8 mouse cellular contexts compared by ENCODE assay signal in the genomic region with DNA sequence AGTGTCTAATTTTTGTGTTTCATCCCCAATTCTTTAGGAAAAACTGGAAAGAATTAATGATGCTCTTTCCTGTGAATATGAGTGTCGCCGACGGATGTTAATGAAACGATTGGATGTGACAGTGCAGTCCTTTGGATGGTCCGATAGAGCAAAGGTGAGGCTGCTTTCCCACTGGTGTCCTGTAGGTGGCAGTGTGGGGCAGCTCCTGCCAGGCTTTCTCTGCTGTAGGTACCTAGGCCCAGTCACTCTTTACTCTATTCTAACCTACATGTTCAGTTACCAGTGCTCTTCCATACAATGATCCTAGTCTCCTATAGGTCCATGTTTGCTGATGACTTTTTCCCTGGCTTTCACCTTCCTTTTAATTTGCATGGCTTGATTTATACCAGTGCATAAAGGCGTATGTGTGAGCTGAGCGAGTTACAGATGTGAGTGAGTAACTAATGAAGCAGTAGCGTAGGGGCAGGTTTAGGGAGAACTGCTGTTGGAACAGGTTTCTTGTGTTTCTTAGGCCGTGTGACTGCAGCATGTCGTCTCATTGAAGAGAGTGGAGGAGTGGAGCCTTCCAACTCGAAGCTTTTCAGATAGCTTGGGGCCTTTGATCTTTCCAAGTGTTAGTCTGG. TPM values are rescaled to one million over a fixed set of nuclear protein-coding genes. Genes with fewer than 3 reads are reported as not detected.
DNase-seq lines count a peak whose midpoint lies in the region; ATAC-seq and TF ChIP-seq lines count a peak whose summit lies in the region.

No protein-coding gene starts in this region.

- no peaks in the 10 kb centered on the region for H3K27me3 ChIP-seq in kidney, embryonic 15.5 days
- H3K27me3 ChIP-seq in liver, embryonic 12.5 days (replicated peaks): no peaks in the 10 kb centered on the region
- no peaks in the 10 kb centered on the region for H3K27me3 ChIP-seq in neural tube, embryonic 12.5 days (replicated peaks)
- no peaks in the 10 kb centered on the region for H3K27me3 ChIP-seq in stomach, postnatal 0 days (ENCODE audit: control insufficient read depth, insufficient read depth, low read length)

- no peak overlapping the region for H3K4me2 ChIP-seq in kidney, embryonic 15.5 days
- H3K4me2 ChIP-seq in liver, embryonic 12.5 days: no peak overlapping the region
- H3K4me2 ChIP-seq in neural tube, embryonic 12.5 days (replicated peaks): no peak overlapping the region
- H3K4me2 ChIP-seq in stomach, postnatal 0 days (replicated peaks; ENCODE audit: low read depth): no peak overlapping the region

- peak; percentile 96 for TF ChIP-seq CTCF in stomach, postnatal 0 days (IDR thresholded peaks at IDR 0.05; ENCODE audit: low read depth)

- no peak overlapping the region for H3K27ac ChIP-seq in kidney, embryonic 15.5 days
- no peak overlapping the region for H3K27ac ChIP-seq in liver, embryonic 12.5 days
- no peak overlapping the region for H3K27ac ChIP-seq in neural tube, embryonic 12.5 days
- no peak overlapping the region for H3K27ac ChIP-seq in stomach, postnatal 0 days (replicated peaks)

- H3K36me3 ChIP-seq in kidney, embryonic 15.5 days: peaks cover 64% of the 10 kb centered on the region
- H3K36me3 ChIP-seq in liver, embryonic 12.5 days: peaks cover 52% of the 10 kb centered on the region
- peaks cover 37% of the 10 kb centered on the region for H3K36me3 ChIP-seq in neural tube, embryonic 12.5 days
- H3K36me3 ChIP-seq in stomach, postnatal 0 days (ENCODE audit: control insufficient read depth, insufficient read depth, low read length): peaks cover 4% of the 10 kb centered on the region; the same call in 1 of the 2 replicates

- DNase-seq in CD4-positive helper T cell, adult 2 months (ENCODE audit: low read depth, low spot score): peak; percentile 68
- peak; percentile 83 for DNase-seq in adrenal gland, postnatal 10 days
- peak; percentile 23 for DNase-seq in embryo, embryonic 11.5 days (ENCODE audit: low read depth, low spot score)
- peak; percentile 31 to 43 for DNase-seq in gastrocnemius, postnatal 4 days (ENCODE audit: low spot score in 2 of 2)
- DNase-seq in stomach, postnatal 0 days (ENCODE audit: low spot score): peak; percentile 64

- H3K4me3 ChIP-seq in kidney, embryonic 15.5 days (replicated peaks): no peak overlapping the region
- no peak overlapping the region for H3K4me3 ChIP-seq in liver, embryonic 12.5 days
- no peak overlapping the region for H3K4me3 ChIP-seq in neural tube, embryonic 12.5 days
- no peak overlapping the region for H3K4me3 ChIP-seq in stomach, postnatal 0 days (ENCODE audit: low read depth, low read length)

- 74% methylated on average over 11 of the region's 11 CpGs for WGBS in kidney, embryonic 15.5 days
- WGBS in liver, embryonic 12.5 days (ENCODE audit: insufficient replicate concordance): 65% methylated on average over 11 of the region's 11 CpGs
- WGBS in neural tube, embryonic 12.5 days: 79% methylated on average over 11 of the region's 11 CpGs
- WGBS in stomach, postnatal 0 days: 69% methylated on average over 11 of the region's 11 CpGs

- no peak for TF ChIP-seq EP300 in stomach, postnatal 0 days (optimal IDR thresholded peaks at IDR 0.05)

- ATAC-seq in kidney, embryonic 15.5 days (replicated peaks; ENCODE audit: low FRiP score): 0 out of 2 replicates have a peak, but pooled peaks have one; percentile 25
- peak; percentile 52; the same call in 1 of the 2 replicates for ATAC-seq in liver, embryonic 12.5 days
- ATAC-seq in neural tube, embryonic 12.5 days (ENCODE audit: low FRiP score, low read depth): peak; percentile 66
- peak; percentile 51; the same call in 1 of the 2 replicates for ATAC-seq in stomach, postnatal 0 days (ENCODE audit: low FRiP score, low TSS enrichment)

- H3K4me1 ChIP-seq in kidney, embryonic 15.5 days: no peaks in the 10 kb centered on the region
- H3K4me1 ChIP-seq in liver, embryonic 12.5 days: no peaks in the 10 kb centered on the region
- H3K4me1 ChIP-seq in neural tube, embryonic 12.5 days: no peaks in the 10 kb centered on the region
- no peaks in the 10 kb centered on the region for H3K4me1 ChIP-seq in stomach, postnatal 0 days (replicated peaks; ENCODE audit: control insufficient read depth, insufficient read depth)

- H3K9ac ChIP-seq in kidney, embryonic 15.5 days: no peak overlapping the region
- H3K9ac ChIP-seq in liver, embryonic 12.5 days: no peak overlapping the region
- no peak overlapping the region for H3K9ac ChIP-seq in neural tube, embryonic 12.5 days
- H3K9ac ChIP-seq in stomach, postnatal 0 days (ENCODE audit: low read length): no peak overlapping the region

- H3K9me3 ChIP-seq in kidney, embryonic 15.5 days (replicated peaks): no peaks in the 10 kb centered on the region
- no peaks in the 10 kb centered on the region for H3K9me3 ChIP-seq in liver, embryonic 12.5 days (replicated peaks)
- no peaks in the 10 kb centered on the region for H3K9me3 ChIP-seq in neural tube, embryonic 12.5 days
- H3K9me3 ChIP-seq in stomach, postnatal 0 days (ENCODE audit: control insufficient read depth, low read length): no peaks in the 10 kb centered on the region

RNA-seq across cellular contexts. Expression of gene Fam98b, which starts 14.4 kb away (rescaled TPM):
- total RNA-seq in adrenal gland, postnatal 10 days (2021): 10 to 100 TPM; 29.5 to 31.2 TPM
- total RNA-seq in gastrocnemius, postnatal 4 days (2021): 10 to 100 TPM; 29.7 to 32.1 TPM
- 13.4 and 14.1 TPM in 2 replicates for polyA plus RNA-seq in kidney, embryonic 15.5 days (2015; fragmentation: Nextera tagmentation; extraction: Ambion mirVana)
- polyA plus RNA-seq in liver, embryonic 12.5 days (2016; fragmentation: Nextera tagmentation; extraction: Ambion mirVana): 6.6 TPM in 2 replicates
- 14.8 and 18.6 TPM in 2 replicates for polyA plus RNA-seq in neural tube, embryonic 12.5 days (2016; fragmentation: Nextera tagmentation; extraction: Ambion mirVana)
- 5.2 and 5.8 TPM in 2 replicates for polyA plus RNA-seq in stomach, postnatal 0 days (2015; fragmentation: Nextera tagmentation; extraction: Ambion mirVana)

Comparison
In these comparisons a context has a peak if more than half of its experiments do, and no peak if none do; other contexts are left out.
1. DNase-seq: peak in every context shown above with its lines; median percentile 83 in adrenal gland, postnatal 10 days; 68 in CD4-positive helper T cell, adult 2 months; 64 in stomach, postnatal 0 days; 37 in gastrocnemius, postnatal 4 days; 23 in embryo, embryonic 11.5 days.